Mouse (Mus musculus) naive thymus-derived CD4-positive, alpha-beta T cell, adult 2 months (primary cell): ENCODE data around the gene Abl2.

Source experiments
- DNase-seq: peaks from one replicate; pipeline ENCODE4 v3.0.0-alpha.2; 2011; ENCODE audit warnings: low read depth

The Abl2 gene

GRCm38 (mm10) chr1:156585512-156585911, 26.9 kb downstream of the Abl2 start:
- DNase-seq, result no peak

DNA sequence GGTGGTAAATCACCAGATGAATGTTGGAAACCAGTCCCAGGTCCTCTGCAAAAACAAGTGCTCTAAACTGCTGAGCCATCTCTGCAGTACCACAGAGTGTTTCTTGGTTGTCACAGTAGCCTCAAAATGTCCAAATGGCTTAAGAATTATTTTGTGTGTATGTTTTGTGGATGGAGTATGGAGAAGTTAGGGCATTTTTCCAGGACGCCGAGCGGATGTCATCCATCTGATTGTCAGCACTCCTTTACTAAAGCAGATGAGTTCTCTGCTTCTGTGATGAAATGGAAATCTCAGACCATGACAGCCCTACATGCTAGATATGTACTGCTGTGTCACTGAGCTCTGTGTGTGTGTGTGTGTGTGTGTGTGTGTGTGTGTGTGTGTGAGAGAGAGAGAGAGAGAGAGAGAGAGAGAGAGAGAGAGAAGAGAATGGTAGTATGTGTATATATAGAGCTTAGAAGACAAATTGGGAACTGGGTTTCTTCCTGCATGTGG, 31.3 kb downstream of the Abl2 start:
- DNase-seq, result no peak

DNA sequence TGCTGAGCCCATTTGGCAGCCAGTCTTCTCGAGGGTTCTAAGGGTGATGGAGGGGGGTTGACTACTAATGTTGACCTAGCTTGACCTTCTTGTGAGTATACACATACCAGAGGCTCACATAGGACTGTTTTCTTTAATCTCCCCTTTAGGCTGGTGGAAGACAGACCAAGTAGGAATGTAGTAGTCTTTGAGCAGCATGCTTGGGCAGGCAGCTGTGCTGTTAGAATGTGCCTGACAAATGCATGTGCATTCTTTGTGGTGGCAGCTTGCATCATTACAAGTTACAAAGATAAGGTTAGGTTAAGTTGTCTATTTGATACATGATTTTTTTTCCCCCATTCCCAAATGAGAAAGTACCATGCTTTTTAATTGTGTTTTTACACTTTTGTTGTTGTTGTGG, 31.8 kb downstream of the Abl2 start:
- DNase-seq, result no peak

GRCm38 (mm10) chr1:156593267-156593666, 34.7 kb downstream of the Abl2 start:
- DNase-seq, result no peak

DNA sequence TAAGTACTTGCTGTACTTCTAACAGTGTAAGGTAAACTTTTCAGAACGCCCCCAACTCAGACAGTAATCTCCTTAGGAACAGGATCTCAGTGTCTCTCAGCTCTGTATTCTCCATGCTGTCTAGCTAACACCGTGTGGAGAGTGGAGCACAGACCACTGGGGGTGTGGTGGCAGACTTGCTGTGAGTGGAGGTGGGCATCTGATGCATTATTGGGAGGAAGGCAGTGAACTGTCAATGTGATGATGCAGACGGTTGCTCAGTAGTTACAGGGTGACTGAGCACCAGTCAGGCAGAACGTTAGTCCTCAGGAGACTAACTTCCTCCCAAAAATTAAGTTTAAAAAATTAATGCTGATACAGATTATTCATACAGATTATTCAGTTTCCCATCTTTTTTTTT, 38.5 kb downstream of the Abl2 start:
- no peak for DNase-seq

GRCm38 (mm10) chr1:156602545-156602944, 44.0 kb downstream of the Abl2 start:
- no peak for DNase-seq

- no peak for DNase-seq
Observed at GRCm38 (mm10) chr1:156605094-156605866, 46.7 kb downstream of the Abl2 start.

DNA sequence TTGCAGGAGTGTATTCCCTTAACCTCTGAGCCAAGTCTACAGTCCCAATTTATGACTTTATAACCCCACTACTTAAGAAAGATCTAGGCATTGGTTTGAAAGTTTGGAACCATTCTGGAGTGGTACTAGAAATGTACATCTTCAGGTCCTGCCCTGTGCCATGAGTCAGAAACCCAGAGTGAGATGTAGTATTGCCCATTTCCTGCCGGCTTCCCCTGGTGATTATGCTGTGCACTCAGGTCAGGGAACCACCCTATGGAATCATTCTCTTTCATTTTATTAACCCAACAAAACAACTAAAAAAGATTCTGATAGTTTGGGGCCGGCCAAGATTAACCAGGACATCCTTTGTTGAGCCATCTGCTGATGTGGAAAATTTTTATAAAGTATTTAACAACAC, 47.4 kb downstream of the Abl2 start:
- DNase-seq, result no peak

DNA sequence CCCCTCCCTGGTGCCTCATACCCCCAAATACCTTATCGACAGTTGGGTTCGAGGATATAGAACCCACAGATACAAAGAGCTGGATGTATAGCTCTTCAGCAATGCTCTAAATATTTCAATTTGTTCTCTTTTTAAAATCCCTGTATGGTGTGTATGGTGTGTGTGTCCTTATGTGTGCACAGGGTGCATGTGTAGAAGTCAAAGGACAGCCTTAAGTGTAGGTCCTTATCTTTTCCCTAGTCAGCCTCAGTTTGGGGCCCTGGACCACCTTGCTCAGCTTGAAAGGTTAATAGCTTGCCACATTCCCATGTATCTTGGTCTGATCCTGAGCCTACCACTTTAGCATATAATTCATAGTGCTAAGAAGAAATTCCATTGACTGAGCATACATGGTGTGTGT, 49.9 kb downstream of the Abl2 start:
- no peak for DNase-seq

- DNase-seq, result no peak
Observed at GRCm38 (mm10) chr1:156610257-156610656, 51.7 kb downstream of the Abl2 start.

DNA sequence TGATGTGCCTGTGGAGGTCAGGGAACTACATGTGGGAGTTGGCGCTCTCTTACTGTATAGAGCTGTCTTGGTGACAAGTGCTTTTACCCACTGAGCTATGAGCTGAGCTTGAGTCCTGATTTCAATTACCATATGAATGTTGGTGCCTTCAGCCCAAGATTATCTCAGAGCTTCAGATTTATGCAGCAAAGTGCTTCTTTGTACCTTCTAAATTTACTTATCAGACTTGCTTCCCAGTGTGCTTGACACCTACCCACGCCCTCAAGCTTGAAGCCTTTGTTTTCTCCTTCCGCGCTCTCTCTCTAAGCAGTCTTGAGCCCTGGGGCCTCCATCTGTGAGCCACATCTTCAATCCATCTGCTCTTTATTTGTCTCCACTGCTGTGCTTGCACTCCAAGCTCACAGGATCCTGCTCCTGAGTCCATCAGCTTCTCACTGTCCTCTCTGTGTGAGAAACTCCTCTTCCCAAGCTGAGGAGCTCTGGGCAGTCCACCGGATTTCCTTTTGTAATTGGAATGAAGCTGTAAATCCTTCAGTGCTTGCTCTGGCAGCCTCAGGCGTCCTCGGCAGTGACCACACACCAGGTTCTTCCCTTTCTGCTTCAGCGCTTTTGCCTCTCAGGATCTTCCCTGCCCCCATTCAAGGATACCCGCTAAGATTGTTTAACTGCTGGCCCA, 55.4 kb downstream of the Abl2 start:
- no peak for DNase-seq

DNA sequence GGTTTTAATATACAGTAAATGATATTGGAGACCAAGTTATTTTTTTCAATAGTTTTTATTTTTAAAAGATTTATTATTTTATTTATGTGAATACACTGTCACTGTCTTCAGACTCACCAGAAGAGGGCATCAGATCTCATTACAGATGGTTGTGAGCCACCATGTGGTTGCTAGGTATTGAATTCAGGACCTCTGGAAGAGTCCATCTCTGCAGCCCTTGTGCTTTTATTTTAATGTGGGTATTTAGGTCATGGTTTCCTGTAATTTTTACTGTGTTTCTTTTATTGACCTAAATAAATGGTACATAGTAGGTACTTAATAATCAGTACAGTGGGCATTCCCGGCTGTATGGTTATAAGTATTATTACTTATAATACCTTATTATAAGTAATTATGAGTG, 56.1 kb downstream of the Abl2 start:
- DNase-seq, result peak; percentile 40

DNA sequence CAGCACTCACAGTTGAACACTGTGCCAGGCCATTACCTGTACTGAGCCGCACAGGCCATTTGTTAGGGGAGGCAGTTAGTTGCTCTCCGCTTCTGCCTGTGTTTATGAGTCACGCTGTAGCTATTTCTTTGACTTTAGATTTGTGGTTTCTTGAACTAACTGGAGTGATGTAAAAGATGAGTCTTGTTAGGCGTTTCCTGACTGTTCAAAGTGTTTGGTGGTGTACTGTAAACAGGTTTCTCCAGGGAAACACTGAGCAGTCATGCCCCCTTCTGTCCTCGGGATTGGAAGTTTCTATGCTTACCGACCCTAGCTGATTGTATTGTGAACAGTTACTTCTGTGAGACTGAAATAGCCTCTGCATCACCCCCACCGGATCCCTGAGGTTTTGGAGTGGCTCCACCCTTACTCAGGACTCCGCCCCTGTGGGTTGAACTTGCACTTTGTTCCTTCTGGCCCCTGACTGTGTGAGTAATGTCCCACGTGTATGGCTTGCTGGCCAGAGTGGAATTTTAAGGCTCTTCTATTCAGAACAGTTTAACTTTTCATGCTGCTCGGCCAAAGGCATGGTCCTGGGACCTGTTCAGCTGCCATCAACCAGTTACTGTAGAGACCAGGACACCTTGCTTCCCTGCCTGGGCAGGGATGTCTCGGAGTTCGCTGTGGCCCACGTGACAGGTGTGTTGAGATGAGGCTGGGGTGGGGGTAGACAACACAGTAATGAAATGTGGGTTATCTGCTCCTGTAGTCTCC, 57.0 kb downstream of the Abl2 start:
- peak; percentile 90 for DNase-seq

DNA sequence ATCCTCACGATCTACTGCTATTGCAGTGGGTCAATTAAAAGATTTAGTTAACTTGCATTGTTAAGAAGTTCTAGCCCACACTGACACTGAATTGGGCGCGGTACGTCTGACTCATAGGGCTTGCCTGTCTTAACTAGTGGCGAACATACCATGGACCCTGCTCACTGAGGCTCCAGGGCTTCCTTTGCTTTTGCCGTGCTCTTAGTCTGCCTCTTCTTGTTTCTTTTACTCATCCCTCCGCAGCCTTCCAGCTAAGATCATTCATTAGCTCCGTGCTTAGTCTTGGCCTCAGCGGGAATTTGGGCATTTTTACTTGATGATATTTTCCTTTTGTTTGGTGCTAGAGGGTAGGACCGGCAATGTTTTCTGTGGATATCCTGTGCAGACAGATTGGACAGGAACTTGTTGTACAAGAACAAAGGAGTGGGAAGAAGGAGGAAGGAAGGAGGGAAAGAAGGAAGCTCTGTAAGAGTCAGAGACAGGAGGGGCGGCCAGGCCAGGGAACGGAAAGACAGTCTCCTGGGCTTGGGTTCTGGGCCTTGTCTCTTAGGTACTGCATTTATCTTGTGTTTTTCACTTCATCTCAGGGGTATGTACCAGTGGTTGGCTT, 58.5 kb downstream of the Abl2 start:
- DNase-seq, result peak; percentile 49

GRCm38 (mm10) chr1:156617811-156618210, 59.2 kb downstream of the Abl2 start:
- no peak for DNase-seq

- DNase-seq, result no peak
Observed at GRCm38 (mm10) chr1:156620292-156620909, 61.8 kb downstream of the Abl2 start.

DNA sequence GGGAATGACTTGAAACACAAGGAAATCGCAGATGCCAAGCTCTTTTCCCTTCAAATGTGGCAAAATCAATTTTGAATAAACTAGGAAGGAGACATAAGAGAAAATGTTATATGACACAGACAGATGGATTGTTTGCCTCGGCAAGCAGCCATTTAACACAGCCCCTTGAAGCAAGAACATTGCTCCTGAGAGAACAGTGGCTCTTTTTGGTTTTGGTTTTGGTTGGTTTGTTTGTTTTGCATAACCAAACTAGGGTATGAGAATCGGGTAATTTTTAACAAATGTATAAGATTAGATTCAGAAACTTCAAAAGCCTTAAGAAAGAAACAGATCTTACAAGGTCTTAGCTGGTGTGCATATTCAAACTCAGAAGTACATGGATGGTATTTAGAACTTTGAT, 62.4 kb downstream of the Abl2 start:
- DNase-seq, result no peak

GRCm38 (mm10) chr1:156624231-156624630, 65.6 kb downstream of the Abl2 start:
- no peak for DNase-seq

DNA sequence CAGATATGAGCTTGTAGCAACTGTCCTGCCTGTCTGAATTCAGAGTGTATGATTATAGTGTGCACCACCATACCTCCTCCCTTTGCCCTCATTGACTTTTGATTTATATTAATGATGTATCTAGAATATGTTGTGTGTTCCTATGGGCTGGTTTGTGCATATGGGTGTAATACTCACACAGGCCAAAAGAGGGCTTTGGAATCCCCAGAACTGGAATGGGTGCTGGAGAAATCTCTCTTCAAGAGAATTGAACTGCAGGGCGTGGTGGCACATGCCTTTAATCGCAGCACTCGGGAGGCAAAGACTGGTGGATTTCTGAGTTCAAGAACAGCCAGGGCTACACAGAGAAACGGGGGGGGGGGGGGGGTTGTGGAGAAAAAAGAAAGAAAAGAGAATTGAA, 68.1 kb downstream of the Abl2 start:
- peak; percentile 36 for DNase-seq

DNA sequence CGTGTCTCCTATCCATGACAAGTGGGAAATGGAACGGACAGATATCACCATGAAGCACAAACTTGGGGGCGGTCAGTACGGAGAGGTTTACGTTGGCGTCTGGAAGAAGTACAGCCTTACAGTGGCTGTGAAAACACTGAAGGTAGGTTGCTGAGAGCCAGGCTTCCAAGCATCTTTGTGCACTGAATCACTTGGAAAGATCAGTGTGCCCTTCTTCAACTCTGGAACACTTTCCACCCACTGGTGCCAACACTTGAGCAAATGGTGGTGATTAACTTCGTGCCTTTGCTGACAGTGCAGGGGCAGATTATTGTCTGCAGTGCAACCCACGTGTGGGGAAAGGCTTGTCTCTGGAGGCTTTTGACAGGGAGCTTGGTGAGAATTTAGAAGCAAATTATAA, 71.4 kb downstream of the Abl2 start:
- DNase-seq, result no peak

DNA sequence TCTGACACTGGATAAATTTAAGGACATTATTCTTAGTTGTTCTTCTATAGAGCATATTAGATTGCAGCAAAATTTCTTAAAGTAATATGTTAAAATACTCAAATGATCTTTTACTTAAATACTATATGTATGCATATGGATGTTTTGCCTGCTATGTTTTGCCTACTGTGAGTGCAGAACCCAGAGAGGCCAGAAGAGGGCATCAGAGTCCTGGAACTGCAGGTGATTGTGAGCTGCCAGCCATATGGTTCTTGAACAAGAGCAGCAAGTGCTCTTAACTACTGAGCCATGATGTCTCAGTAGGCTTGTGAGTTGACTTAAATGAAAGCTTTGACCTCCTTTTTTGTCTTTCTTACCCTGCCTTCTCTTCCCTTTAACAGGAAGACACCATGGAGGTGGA, 72.4 kb downstream of the Abl2 start:
- peak; percentile 34 for DNase-seq

DNA sequence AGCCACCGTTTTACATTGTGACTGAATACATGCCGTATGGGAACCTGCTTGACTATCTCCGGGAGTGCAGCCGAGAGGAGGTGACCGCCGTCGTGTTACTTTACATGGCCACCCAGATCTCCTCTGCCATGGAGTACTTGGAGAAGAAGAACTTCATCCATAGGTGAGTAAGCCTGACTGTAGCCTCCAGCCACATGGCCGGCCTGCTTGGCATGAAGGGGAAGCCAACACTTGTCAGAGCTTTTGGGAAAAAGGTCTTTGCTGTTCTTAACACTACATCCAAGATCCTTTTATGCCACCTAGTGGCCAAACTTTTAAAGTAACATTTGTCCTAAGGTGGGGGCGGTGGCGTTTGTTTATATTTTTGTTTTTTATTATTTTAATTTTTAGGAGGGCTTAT, 74.5 kb downstream of the Abl2 start:
- DNase-seq, result peak; percentile 75
